Mouse (Mus musculus): ENCODE measurements around the gene Med27. TPM values are rescaled to one million over a fixed set of nuclear protein-coding genes. Genes with fewer than 3 reads are reported as not detected.

The Med27 gene
- total RNA-seq, 2 experiments from 2014 or later = 11.9 to 13.1 TPM

GRCm38 (mm10) chr2:29423059-29423458 lies 76.4 kb downstream of the Med27 start:
- intact Hi-C loops (cut with DNase I) = no loop called here

GRCm38 (mm10) chr2:29425386-29425785 lies 78.8 kb downstream of the Med27 start:
- intact Hi-C loops (cut with DNase I) = no loop called here
- no peak for DNase-seq

More at GRCm38 (mm10) chr2:29423059-29423458, 76.4 kb downstream of the Med27 start:
- no peak for DNase-seq

- DNase-seq = no peak
- intact Hi-C loops (cut with DNase I) = no loop called here
These were observed 80.1 kb downstream of the Med27 start for GRCm38 (mm10) chr2:29426684-29427083.

GRCm38 (mm10) chr2:29432565-29432964 lies 85.9 kb downstream of the Med27 start:
- intact Hi-C loops (cut with DNase I) = no loop called here
- no peak for DNase-seq

- no peak for DNase-seq
- intact Hi-C loops (cut with DNase I) = no loop called here
These were observed 89.8 kb downstream of the Med27 start for GRCm38 (mm10) chr2:29436376-29436775.

- DNase-seq = no peak
- intact Hi-C loops (cut with DNase I) = no loop called here
These were observed 90.5 kb downstream of the Med27 start for GRCm38 (mm10) chr2:29437111-29437510.

GRCm38 (mm10) chr2:29437861-29438529 lies 91.4 kb downstream of the Med27 start:
- DNase-seq = no peak
- intact Hi-C loops (cut with DNase I) = no loop called here

- no peak for DNase-seq
- intact Hi-C loops (cut with DNase I) = no loop called here
These were observed 91.9 kb downstream of the Med27 start for GRCm38 (mm10) chr2:29438530-29438862.

GRCm38 (mm10) chr2:29438986-29439385 lies 92.4 kb downstream of the Med27 start:
- intact Hi-C loops (cut with DNase I) = no loop called here
- no peak for DNase-seq

GRCm38 (mm10) chr2:29439396-29439795 lies 92.8 kb downstream of the Med27 start:
- intact Hi-C loops (cut with DNase I) = no loop called here
- DNase-seq = no peak

GRCm38 (mm10) chr2:29439857-29440502 lies 93.4 kb downstream of the Med27 start:
- intact Hi-C loops (cut with DNase I) = no loop called here
- DNase-seq = no peak

- intact Hi-C loops (cut with DNase I) = no loop called here
- DNase-seq = no peak
These were observed 95.7 kb downstream of the Med27 start for GRCm38 (mm10) chr2:29442275-29442674.

GRCm38 (mm10) chr2:29443626-29444217 lies 97.1 kb downstream of the Med27 start:
- no peak for DNase-seq
- intact Hi-C loops (cut with DNase I) = no loop called here

GRCm38 (mm10) chr2:29448476-29449002 lies 101.9 kb downstream of the Med27 start:
- DNase-seq = no peak
- intact Hi-C loops (cut with DNase I) = no loop called here

GRCm38 (mm10) chr2:29451368-29451999 lies 104.9 kb downstream of the Med27 start:
- DNase-seq = no peak
- intact Hi-C loops (cut with DNase I) = loop anchor here (5.0 kb wide), 1 partner anchor 1611 kb away; no protein-coding TSS in a partner anchor

GRCm38 (mm10) chr2:29453376-29453775 lies 106.8 kb downstream of the Med27 start:
- DNase-seq = no peak
- intact Hi-C loops (cut with DNase I) = loop anchor here (5.0 kb wide), 1 partner anchor 1609 kb away; no protein-coding TSS in a partner anchor

GRCm38 (mm10) chr2:29456631-29457320 lies 110.2 kb downstream of the Med27 start:
- intact Hi-C loops (cut with DNase I) = no loop called here

GRCm38 (mm10) chr2:29457677-29458076 lies 111.1 kb downstream of the Med27 start:
- intact Hi-C loops (cut with DNase I) = no loop called here
- no peak for DNase-seq

More at GRCm38 (mm10) chr2:29456631-29457320, 110.2 kb downstream of the Med27 start:
- no peak for DNase-seq

- DNase-seq = no peak
- intact Hi-C loops (cut with DNase I) = no loop called here
These were observed 111.8 kb downstream of the Med27 start for GRCm38 (mm10) chr2:29458346-29458950.

- no peak for DNase-seq
- intact Hi-C loops (cut with DNase I) = no loop called here
These were observed 113.0 kb downstream of the Med27 start for GRCm38 (mm10) chr2:29459648-29460047.
